ENCODE assay signal across 8 mouse cellular contexts in genomic region chr19:28835500-28835864, GRCm38 (mm10). TPM values are rescaled to one million over a fixed set of nuclear protein-coding genes. Genes with fewer than 3 reads are reported as not detected.
DNase-seq lines count a peak whose midpoint lies in the region; ATAC-seq lines count a peak whose summit lies in the region.

No protein-coding gene starts in this region.

- H3K4me3 ChIP-seq in kidney, embryonic 15.5 days (replicated peaks): peak overlapping the region; percentile 54
- peak overlapping the region; percentile 78 for H3K4me3 ChIP-seq in embryonic facial prominence, embryonic 10.5 days
- peak overlapping the region; percentile 72 for H3K4me3 ChIP-seq in hindbrain, embryonic 10.5 days
- H3K4me3 ChIP-seq in midbrain, embryonic 11.5 days (ENCODE audit: low read depth, low read length): peak overlapping the region; percentile 57

- no peaks in the 10 kb centered on the region for H3K9me3 ChIP-seq in kidney, embryonic 15.5 days (replicated peaks)
- no peaks in the 10 kb centered on the region for H3K9me3 ChIP-seq in embryonic facial prominence, embryonic 10.5 days
- H3K9me3 ChIP-seq in hindbrain, embryonic 10.5 days: no peaks in the 10 kb centered on the region
- H3K9me3 ChIP-seq in midbrain, embryonic 11.5 days (ENCODE audit: control insufficient read depth, low read length): no peaks in the 10 kb centered on the region

- no peak for ATAC-seq in kidney, embryonic 15.5 days (replicated peaks; ENCODE audit: low FRiP score)
- peak; percentile 9; the same call in 1 of the 2 replicates for ATAC-seq in midbrain, embryonic 11.5 days (ENCODE audit: low FRiP score)

- 6% methylated on average over 9 of the region's 9 CpGs for WGBS in kidney, embryonic 15.5 days
- 11% methylated on average over 9 of the region's 9 CpGs for WGBS in embryonic facial prominence, embryonic 10.5 days
- 10% methylated on average over 9 of the region's 9 CpGs for WGBS in hindbrain, embryonic 10.5 days
- 12% methylated on average over 9 of the region's 9 CpGs for WGBS in midbrain, embryonic 11.5 days

- no peak overlapping the region for H3K9ac ChIP-seq in kidney, embryonic 15.5 days
- peak overlapping the region; percentile 59 for H3K9ac ChIP-seq in midbrain, embryonic 11.5 days (ENCODE audit: low read length)

- H3K36me3 ChIP-seq in kidney, embryonic 15.5 days: no peaks in the 10 kb centered on the region
- H3K36me3 ChIP-seq in embryonic facial prominence, embryonic 10.5 days (replicated peaks): no peaks in the 10 kb centered on the region
- no peaks in the 10 kb centered on the region for H3K36me3 ChIP-seq in hindbrain, embryonic 10.5 days
- H3K36me3 ChIP-seq in midbrain, embryonic 11.5 days (ENCODE audit: control insufficient read depth, insufficient read depth, low read length): no peaks in the 10 kb centered on the region

- H3K4me1 ChIP-seq in kidney, embryonic 15.5 days: peaks cover 21% of the 10 kb centered on the region
- H3K4me1 ChIP-seq in embryonic facial prominence, embryonic 10.5 days: peaks cover 15% of the 10 kb centered on the region
- peaks cover 12% of the 10 kb centered on the region; the same call in 1 of the 2 replicates for H3K4me1 ChIP-seq in hindbrain, embryonic 10.5 days (replicated peaks)
- no peaks in the 10 kb centered on the region for H3K4me1 ChIP-seq in midbrain, embryonic 11.5 days (ENCODE audit: control insufficient read depth, insufficient read depth, low read length)

- no peak overlapping the region for H3K27ac ChIP-seq in kidney, embryonic 15.5 days
- no peak overlapping the region for H3K27ac ChIP-seq in embryonic facial prominence, embryonic 10.5 days (replicated peaks)
- H3K27ac ChIP-seq in hindbrain, embryonic 10.5 days: no peak overlapping the region
- no peak overlapping the region for H3K27ac ChIP-seq in midbrain, embryonic 11.5 days (ENCODE audit: low read depth, low read length)

- peaks cover 34% of the 10 kb centered on the region for H3K27me3 ChIP-seq in kidney, embryonic 15.5 days
- peaks cover 58% of the 10 kb centered on the region for H3K27me3 ChIP-seq in embryonic facial prominence, embryonic 10.5 days (replicated peaks; ENCODE audit: low read depth, poor library complexity, severe bottlenecking)
- peaks cover 45% of the 10 kb centered on the region for H3K27me3 ChIP-seq in hindbrain, embryonic 10.5 days (ENCODE audit: insufficient read depth, poor library complexity, severe bottlenecking)
- H3K27me3 ChIP-seq in midbrain, embryonic 11.5 days (ENCODE audit: control insufficient read depth, insufficient read depth, low read length): peaks cover 13% of the 10 kb centered on the region

- H3K4me2 ChIP-seq in kidney, embryonic 15.5 days: peak overlapping the region; percentile 94
- H3K4me2 ChIP-seq in midbrain, embryonic 11.5 days: peak overlapping the region; percentile 79

- DNase-seq in kidney, postnatal 14 days: no peak
- DNase-seq in embryonic facial prominence, embryonic 10.5 days (ENCODE audit: low spot score): no peak
- no peak for DNase-seq in hindbrain, embryonic 10.5 days (ENCODE audit: low spot score)
- peak; percentile 88 for DNase-seq in midbrain, embryonic 11.5 days (ENCODE audit: low spot score, missing footprints)
- no peak for DNase-seq in ovary, postnatal 10 days (ENCODE audit: low spot score)
- DNase-seq in urinary bladder, adult 2 months (ENCODE audit: low spot score): no peak
- DNase-seq in cerebellum, postnatal 25 days: no peak

RNA-seq across cellular contexts. Expression of gene Slc1a1, which starts 0.6 kb away (rescaled TPM):
- 3.9 and 4.3 TPM in 2 replicates for polyA plus RNA-seq in kidney, embryonic 15.5 days (2015; fragmentation: Nextera tagmentation; extraction: Ambion mirVana)
- 0.55 and 1.00 TPM in 2 replicates for polyA plus RNA-seq in embryonic facial prominence, embryonic 10.5 days (2016; fragmentation: Nextera tagmentation; extraction: Ambion mirVana)
- polyA plus RNA-seq in hindbrain, embryonic 10.5 days (2016; fragmentation: Nextera tagmentation; extraction: Ambion mirVana): 0.42 and 1.2 TPM in 2 replicates
- polyA plus RNA-seq in midbrain, embryonic 11.5 days (2014; fragmentation: Nextera tagmentation; extraction: Ambion mirVana): 0.44 and 1.3 TPM in 2 replicates
- polyA plus RNA-seq in urinary bladder, adult 2 months (2012; rRNA removed): 2.8 and 4.0 TPM in 2 replicates
